Mouse (Mus musculus): ENCODE measurements at regions not wholly inside any gene's neighbourhood (a gene's known extent, or its start where the extent isn't known, plus 50 kb on each side); places are given as distances from the start of the nearest gene placed in this dataset.

DNA sequence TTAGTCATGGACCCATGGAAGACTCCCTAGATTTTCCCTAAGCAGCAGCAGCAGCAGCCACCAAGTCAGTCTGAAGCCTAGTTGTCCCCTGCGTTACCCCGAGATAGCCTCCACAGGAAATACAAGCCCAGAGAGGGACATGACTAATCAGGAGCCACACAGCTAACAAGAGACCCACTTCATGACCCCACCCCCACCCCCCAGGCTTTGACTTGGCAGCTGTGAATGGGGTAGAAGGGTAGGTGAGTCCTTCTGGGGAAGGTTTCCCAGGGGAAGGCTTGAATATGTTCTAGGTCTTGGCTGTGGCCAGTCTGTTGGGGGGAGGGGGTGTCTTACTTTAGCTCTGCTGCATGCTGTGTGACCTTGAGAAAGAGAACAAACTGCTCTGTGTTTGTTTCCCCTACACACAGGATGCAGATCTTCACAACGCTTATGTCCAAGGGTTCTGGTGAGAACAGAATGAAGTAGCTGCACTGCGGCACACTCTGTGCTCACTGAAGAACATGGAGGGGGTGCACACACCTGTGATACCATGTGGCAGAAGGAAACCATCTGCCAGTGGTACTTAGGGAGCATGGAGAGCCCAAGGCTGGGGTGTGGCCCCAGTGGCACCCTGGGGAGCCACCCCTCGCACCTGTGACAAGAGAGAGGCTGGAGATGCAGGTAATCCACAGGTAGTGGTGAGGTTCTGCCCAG lies 93.2 kb downstream of the Mn1 start:
- no peak overlapping the region for H3K4me3 ChIP-seq (ENCODE audit: insufficient read depth in 1 of 2, low read depth in 1 of 2, low read length in 2 of 2, poor library complexity in 1 of 2, severe bottlenecking in 1 of 2)
- in situ Hi-C loops (cut with MboI; ENCODE audit: low sequenced_read_pairs in 2 of 2, unreplicated experiment in 2 of 2) = no loop called here

GRCm38 (mm10) chr5:111510879-111511231 lies 93.7 kb downstream of the Mn1 start:
- H3K9ac ChIP-seq (ENCODE audit: insufficient read depth, low read depth, low read length, poor library complexity, severe bottlenecking) = no peak overlapping the region
- no peak overlapping the region for H3K4me3 ChIP-seq (ENCODE audit: insufficient read depth in 1 of 2, low read depth in 1 of 2, low read length in 2 of 2, poor library complexity in 1 of 2, severe bottlenecking in 1 of 2)
- no peaks in the 10 kb centered on the region for H3K36me3 ChIP-seq (ENCODE audit: control insufficient read depth, insufficient read depth, low read length, poor library complexity, severe bottlenecking)
- in situ Hi-C loops (cut with MboI; ENCODE audit: low sequenced_read_pairs in 2 of 2, unreplicated experiment in 2 of 2) = no loop called here
- H3K9me3 ChIP-seq (ENCODE audit: control insufficient read depth, insufficient read depth, low read depth, low read length) = no peaks in the 10 kb centered on the region
- peaks cover 5 to 29% of the 10 kb centered on the region in 2 experiments; a peak in 3 of 4 replicates for H3K4me1 ChIP-seq (ENCODE audit: control insufficient read depth in 2 of 2, insufficient read depth in 2 of 2, low read length in 2 of 2, poor library complexity in 1 of 2)
- no peak for DNase-seq (ENCODE audit: low read depth, low spot score)
- TF ChIP-seq ZNF384 (IDR thresholded peaks at IDR 0.05; ENCODE audit: low read depth, low read length) = no peak
- no peak for TF ChIP-seq CHD2 (IDR thresholded peaks at IDR 0.05; ENCODE audit: low read depth, low read length)
- no peak for TF ChIP-seq ZC3H11A (IDR thresholded peaks at IDR 0.05; ENCODE audit: borderline replicate concordance, low read depth, low read length)
- TF ChIP-seq HCFC1 (IDR thresholded peaks at IDR 0.05; ENCODE audit: borderline replicate concordance, insufficient read depth, low read length) = no peak
- TF ChIP-seq MAFK (IDR thresholded peaks at IDR 0.05; ENCODE audit: insufficient read depth, low read depth, low read length) = no peak
- no peak overlapping the region for H3K27ac ChIP-seq (ENCODE audit: insufficient read depth, low read depth, low read length, poor library complexity, severe bottlenecking)

More for the DNA sequence above, 93.2 kb downstream of the Mn1 start:
- Histone ChIP-seq H3K27ac (ENCODE audit: insufficient read depth, low read depth, low read length, poor library complexity, severe bottlenecking) (no peak overlapping the region), H3K9ac (ENCODE audit: insufficient read depth, low read depth, low read length, poor library complexity, severe bottlenecking) (no peak overlapping the region), H3K4me1 (ENCODE audit: control insufficient read depth in 2 of 2, insufficient read depth in 2 of 2, low read length in 2 of 2, poor library complexity in 1 of 2) (peaks cover 5 to 29% of the 10 kb centered on the region in 2 experiments; a peak in 3 of 4 replicates), H3K36me3 (ENCODE audit: control insufficient read depth, insufficient read depth, low read length, poor library complexity, severe bottlenecking) (no peaks in the 10 kb centered on the region), H3K9me3 (ENCODE audit: control insufficient read depth, insufficient read depth, low read depth, low read length) (no peaks in the 10 kb centered on the region)
- DNase-seq (ENCODE audit: low read depth, low spot score) = no peak
- TF ChIP-seq ZNF384 (IDR thresholded peaks at IDR 0.05; ENCODE audit: low read depth, low read length) = no peak
- no peak for TF ChIP-seq HCFC1 (IDR thresholded peaks at IDR 0.05; ENCODE audit: borderline replicate concordance, insufficient read depth, low read length)
- no peak for TF ChIP-seq ZC3H11A (IDR thresholded peaks at IDR 0.05; ENCODE audit: borderline replicate concordance, low read depth, low read length)
- TF ChIP-seq CHD2 (IDR thresholded peaks at IDR 0.05; ENCODE audit: low read depth, low read length) = no peak
- TF ChIP-seq MAFK (IDR thresholded peaks at IDR 0.05; ENCODE audit: insufficient read depth, low read depth, low read length) = no peak

DNA sequence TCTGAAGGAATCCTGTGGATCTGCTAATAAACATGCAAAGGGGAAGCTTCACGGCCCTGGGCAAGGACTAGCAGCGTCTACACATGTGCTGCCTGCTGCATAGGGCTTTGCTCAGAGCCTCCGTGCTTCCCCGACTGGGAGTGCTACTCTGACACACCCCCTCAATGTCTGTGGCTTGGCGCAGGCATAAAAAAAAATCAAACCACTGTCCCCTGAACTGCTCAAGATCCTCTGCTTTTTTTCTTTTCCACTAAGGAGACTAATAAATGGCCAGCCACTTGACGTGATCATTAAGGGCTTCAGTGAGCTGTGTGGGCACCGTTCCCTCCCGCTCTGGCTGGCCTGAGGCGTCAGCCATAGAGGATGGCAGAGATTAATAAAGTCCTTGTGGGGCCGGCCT lies 94.8 kb downstream of the Mn1 start:
- Histone ChIP-seq H3K9me3 (ENCODE audit: control insufficient read depth, insufficient read depth, low read depth, low read length) (no peaks in the 10 kb centered on the region), H3K9ac (ENCODE audit: insufficient read depth, low read depth, low read length, poor library complexity, severe bottlenecking) (no peak overlapping the region), H3K27ac (ENCODE audit: insufficient read depth, low read depth, low read length, poor library complexity, severe bottlenecking) (no peak overlapping the region), H3K36me3 (ENCODE audit: control insufficient read depth, insufficient read depth, low read length, poor library complexity, severe bottlenecking) (no peaks in the 10 kb centered on the region), H3K4me3 (ENCODE audit: insufficient read depth in 1 of 2, low read depth in 1 of 2, low read length in 2 of 2, poor library complexity in 1 of 2, severe bottlenecking in 1 of 2) (no peak overlapping the region), H3K4me1 (ENCODE audit: control insufficient read depth in 2 of 2, insufficient read depth in 2 of 2, low read length in 2 of 2, poor library complexity in 1 of 2) (peaks cover 5 to 22% of the 10 kb centered on the region in 2 experiments; a peak in 3 of 4 replicates)
- TF ChIP-seq CHD2 (IDR thresholded peaks at IDR 0.05; ENCODE audit: low read depth, low read length) (no peak), ZNF384 (IDR thresholded peaks at IDR 0.05; ENCODE audit: low read depth, low read length) (no peak), HCFC1 (IDR thresholded peaks at IDR 0.05; ENCODE audit: borderline replicate concordance, insufficient read depth, low read length) (no peak), MAFK (IDR thresholded peaks at IDR 0.05; ENCODE audit: insufficient read depth, low read depth, low read length) (no peak), ZC3H11A (IDR thresholded peaks at IDR 0.05; ENCODE audit: borderline replicate concordance, low read depth, low read length) (no peak)
- DNase-seq (ENCODE audit: low read depth, low spot score) = no peak
- in situ Hi-C loops (cut with MboI; ENCODE audit: low sequenced_read_pairs in 2 of 2, unreplicated experiment in 2 of 2) = no loop called here

- in situ Hi-C loops (cut with MboI; ENCODE audit: low sequenced_read_pairs in 2 of 2, unreplicated experiment in 2 of 2) = no loop called here
- Histone ChIP-seq H3K4me1 (ENCODE audit: control insufficient read depth in 2 of 2, insufficient read depth in 2 of 2, low read length in 2 of 2, poor library complexity in 1 of 2) (peaks cover 5 to 19% of the 10 kb centered on the region in 2 experiments; a peak in 3 of 4 replicates), H3K27ac (ENCODE audit: insufficient read depth, low read depth, low read length, poor library complexity, severe bottlenecking) (no peak overlapping the region)
These were observed 96.8 kb downstream of the Mn1 start for GRCm38 (mm10) chr5:111513976-111514375.

More at GRCm38 (mm10) chr5:111513976-111514375, 96.8 kb downstream of the Mn1 start:
- TF ChIP-seq ZNF384 (IDR thresholded peaks at IDR 0.05; ENCODE audit: low read depth, low read length) (no peak), HCFC1 (IDR thresholded peaks at IDR 0.05; ENCODE audit: borderline replicate concordance, insufficient read depth, low read length) (no peak), ZC3H11A (IDR thresholded peaks at IDR 0.05; ENCODE audit: borderline replicate concordance, low read depth, low read length) (no peak), CHD2 (IDR thresholded peaks at IDR 0.05; ENCODE audit: low read depth, low read length) (no peak), MAFK (IDR thresholded peaks at IDR 0.05; ENCODE audit: insufficient read depth, low read depth, low read length) (no peak)
- DNase-seq (ENCODE audit: low read depth, low spot score) = no peak
- H3K36me3 ChIP-seq (ENCODE audit: control insufficient read depth, insufficient read depth, low read length, poor library complexity, severe bottlenecking) = no peaks in the 10 kb centered on the region
- no peak overlapping the region for H3K4me3 ChIP-seq (ENCODE audit: insufficient read depth in 1 of 2, low read depth in 1 of 2, low read length in 2 of 2, poor library complexity in 1 of 2, severe bottlenecking in 1 of 2)
- no peaks in the 10 kb centered on the region for H3K9me3 ChIP-seq (ENCODE audit: control insufficient read depth, insufficient read depth, low read depth, low read length)
- no peak overlapping the region for H3K9ac ChIP-seq (ENCODE audit: insufficient read depth, low read depth, low read length, poor library complexity, severe bottlenecking)

All from ES-E14 (cell line).